In the genomic region with DNA sequence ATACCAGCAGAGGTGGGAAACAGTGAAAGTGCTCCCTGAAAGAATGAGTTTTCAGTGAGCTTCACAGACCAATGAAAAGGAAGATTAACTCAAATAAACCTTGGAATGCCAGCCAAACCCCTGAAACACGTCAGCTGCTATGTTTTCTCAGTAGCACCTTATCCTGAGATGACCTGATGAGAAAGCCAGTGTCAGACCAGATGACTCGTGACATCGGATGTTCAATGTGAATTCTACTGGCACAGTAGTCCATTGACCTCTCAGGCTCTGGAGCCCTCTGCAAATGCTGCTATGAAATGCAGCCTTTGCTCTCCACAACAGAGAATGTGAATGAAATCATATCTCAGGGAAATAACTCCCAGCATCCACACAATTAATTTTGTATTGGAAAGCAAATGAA, we compare ENCODE assay signal across 12 mouse cellular contexts.
"Had no signal": no experiment of that assay in that cellular context is flagged by ENCODE, and none has a peak within 500 bp of the region (broad histone marks: within the 10 kb centered on the region; RNA-seq: fewer than 3 reads in every experiment).

No protein-coding gene starts in this region.

- H3K9me3 ChIP-seq: limb, embryonic 12.5 days; liver, embryonic 15.5 days; midbrain, embryonic 13.5 days had no signal

- ATAC-seq: lung, postnatal 0 days; midbrain, embryonic 13.5 days had no signal

- DNase-seq: kidney, adult 9 months; kidney, postnatal 10 days; kidney, postnatal 4 days; liver; lung, adult 2 months; lung, postnatal 36 days; right cerebral cortex, postnatal 14 days; thymus, postnatal 4 days had no signal

- H3K4me1 ChIP-seq: limb, embryonic 12.5 days; liver, embryonic 15.5 days; midbrain, embryonic 13.5 days had no signal

- H3K4me2 ChIP-seq: limb, embryonic 12.5 days; liver, embryonic 15.5 days; midbrain, embryonic 13.5 days had no signal

- H3K9ac ChIP-seq: limb, embryonic 12.5 days; liver, embryonic 15.5 days; midbrain, embryonic 13.5 days had no signal

- H3K27ac ChIP-seq: limb, embryonic 12.5 days; liver, embryonic 15.5 days; midbrain, embryonic 13.5 days had no signal

- H3K27me3 ChIP-seq: limb, embryonic 12.5 days; liver, embryonic 15.5 days; midbrain, embryonic 13.5 days had no signal

- H3K36me3 ChIP-seq: limb, embryonic 12.5 days; liver, embryonic 15.5 days; midbrain, embryonic 13.5 days had no signal

- H3K4me3 ChIP-seq: limb, embryonic 12.5 days; liver, embryonic 15.5 days; midbrain, embryonic 13.5 days had no signal
